Mouse (Mus musculus): ENCODE data around the gene Azin2. TPM values are rescaled to one million over a fixed set of nuclear protein-coding genes. Genes with fewer than 3 reads are reported as not detected.

The Azin2 gene
- total and polyA plus RNA-seq, 2 experiments = 1.7 to 5.7 TPM

GRCm38 (mm10) chr4:128891157-128891556 is 71.1 kb downstream of the Azin2 start:
- WGBS = 9% methylated on average over 1 of the region's 1 CpGs
- Histone ChIP-seq H3K9ac (ENCODE audit: low read depth, low read length) (no peak overlapping the region), H3K27ac (replicated peaks; ENCODE audit: insufficient read depth, low read depth, low read length) (no peak overlapping the region), H3K4me3 (ENCODE audit: insufficient read depth, low read depth, low read length) (no peak overlapping the region), H3K79me2 (ENCODE audit: control insufficient read depth, insufficient read depth, low read length) (no peaks in the 10 kb centered on the region), H3K27me3 (ENCODE audit: control insufficient read depth, insufficient read depth, low read length) (no peaks in the 10 kb centered on the region), H3K4me1 (ENCODE audit: control insufficient read depth, insufficient read depth, low read length) (no peaks in the 10 kb centered on the region), H3K36me3 (ENCODE audit: control insufficient read depth, insufficient read depth, low read length) (no peaks in the 10 kb centered on the region)
- TF ChIP-seq POLR2A (IDR thresholded peaks at IDR 0.05; ENCODE audit: extremely low read depth, insufficient read depth, low read length) (no peak), CTCF (IDR thresholded peaks at IDR 0.05; ENCODE audit: low read depth, low read length) (no peak)
- DNase-seq (ENCODE audit: extremely low read depth, low read depth, low spot score) = peak; percentile 16

GRCm38 (mm10) chr4:128889752-128890630 is 72.3 kb downstream of the Azin2 start:
- Histone ChIP-seq H3K36me3 (ENCODE audit: control insufficient read depth, insufficient read depth, low read length) (no peaks in the 10 kb centered on the region), H3K9ac (ENCODE audit: low read depth, low read length) (no peak overlapping the region), H3K4me1 (ENCODE audit: control insufficient read depth, insufficient read depth, low read length) (no peaks in the 10 kb centered on the region), H3K79me2 (ENCODE audit: control insufficient read depth, insufficient read depth, low read length) (no peaks in the 10 kb centered on the region), H3K27me3 (ENCODE audit: control insufficient read depth, insufficient read depth, low read length) (no peaks in the 10 kb centered on the region), H3K27ac (replicated peaks; ENCODE audit: insufficient read depth, low read depth, low read length) (no peak overlapping the region), H3K4me3 (ENCODE audit: insufficient read depth, low read depth, low read length) (no peak overlapping the region)
- WGBS = 86% methylated on average over 12 of the region's 12 CpGs
- no peak for DNase-seq (ENCODE audit: extremely low read depth, low read depth, low spot score)
- TF ChIP-seq POLR2A (IDR thresholded peaks at IDR 0.05; ENCODE audit: extremely low read depth, insufficient read depth, low read length) (no peak), CTCF (IDR thresholded peaks at IDR 0.05; ENCODE audit: low read depth, low read length) (no peak)

DNA sequence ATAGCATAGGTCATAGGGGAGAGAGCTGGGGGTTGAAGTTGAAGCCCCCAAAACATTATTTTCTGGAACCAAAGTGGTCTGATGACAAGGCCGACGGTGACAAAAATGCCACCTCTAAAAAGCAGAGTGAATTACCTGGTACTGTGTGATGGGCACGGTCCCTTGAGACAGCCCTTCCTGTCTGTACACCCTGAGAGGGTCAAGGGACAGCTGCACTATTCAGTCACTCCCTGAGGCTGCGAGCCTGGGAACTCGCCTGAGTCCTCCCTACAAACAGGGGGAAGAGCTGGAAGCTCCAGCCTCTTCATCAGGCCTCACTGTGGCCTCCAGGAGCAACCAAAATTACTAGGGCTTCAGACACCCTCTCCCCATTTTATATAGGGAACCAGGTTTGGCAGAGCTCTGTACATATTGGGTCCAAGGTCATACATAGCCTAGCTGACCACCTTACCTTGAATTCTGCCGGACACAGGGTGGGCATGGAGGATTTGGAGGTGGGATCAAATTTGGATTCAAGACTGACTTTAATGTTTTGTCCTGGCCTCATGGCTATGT is 73.7 kb downstream of the Azin2 start:
- no peak for DNase-seq (ENCODE audit: extremely low read depth, low read depth, low spot score)
- Histone ChIP-seq H3K27ac (replicated peaks; ENCODE audit: insufficient read depth, low read depth, low read length) (no peak overlapping the region), H3K4me1 (ENCODE audit: control insufficient read depth, insufficient read depth, low read length) (peaks cover 3% of the 10 kb centered on the region; the same call in 1 of the 2 replicates), H3K9ac (ENCODE audit: low read depth, low read length) (no peak overlapping the region), H3K4me3 (ENCODE audit: insufficient read depth, low read depth, low read length) (no peak overlapping the region), H3K36me3 (ENCODE audit: control insufficient read depth, insufficient read depth, low read length) (no peaks in the 10 kb centered on the region), H3K79me2 (ENCODE audit: control insufficient read depth, insufficient read depth, low read length) (no peaks in the 10 kb centered on the region), H3K27me3 (ENCODE audit: control insufficient read depth, insufficient read depth, low read length) (no peaks in the 10 kb centered on the region)
- 93% methylated on average over 6 of the region's 6 CpGs for WGBS
- no peak for TF ChIP-seq POLR2A (IDR thresholded peaks at IDR 0.05; ENCODE audit: extremely low read depth, insufficient read depth, low read length)

DNA sequence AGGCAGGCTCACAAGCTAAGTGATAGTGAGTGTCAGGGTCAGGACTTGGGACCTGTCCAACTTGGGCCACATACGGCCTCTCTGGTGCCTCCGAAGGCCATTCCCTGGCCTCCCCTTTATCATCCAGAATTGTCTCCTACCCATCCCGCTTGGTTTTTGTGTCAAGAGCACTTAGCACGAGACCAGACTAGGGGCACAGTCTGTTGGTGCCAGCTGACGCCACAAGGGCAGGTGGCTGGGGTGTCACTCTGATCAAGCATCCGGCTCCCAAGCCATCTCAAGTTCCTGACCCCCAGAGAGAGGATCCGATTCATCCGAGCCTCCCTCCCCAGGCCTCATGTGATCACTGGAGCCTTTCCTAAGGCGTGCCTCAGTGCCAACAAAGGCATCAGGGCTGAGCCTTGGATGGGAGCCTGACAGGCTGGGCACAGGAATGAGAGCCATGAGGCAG is 74.6 kb downstream of the Azin2 start:
- 86% methylated on average over 9 of the region's 9 CpGs for WGBS
- DNase-seq (ENCODE audit: extremely low read depth, low read depth, low spot score) = no peak

DNA sequence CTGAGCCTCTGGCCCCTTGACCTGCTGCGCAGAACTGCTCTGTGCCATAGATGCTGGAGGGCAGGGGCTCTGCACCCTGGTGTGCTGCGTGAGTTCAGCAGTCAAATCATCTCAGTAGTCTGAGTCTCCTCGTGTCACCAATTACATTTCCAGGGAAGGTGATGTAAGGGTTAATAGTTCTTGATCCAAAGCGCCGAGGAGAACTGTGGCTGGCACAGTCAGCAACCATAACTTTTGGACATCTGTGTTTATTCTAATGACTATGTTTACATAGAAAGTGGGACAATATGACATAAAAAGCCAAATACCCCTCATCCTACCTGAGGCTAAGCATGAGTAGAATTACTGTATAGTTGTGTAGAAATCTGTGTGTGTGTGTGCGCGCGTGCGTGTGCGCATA is 75.2 kb downstream of the Azin2 start:
- Histone ChIP-seq H3K4me3 (ENCODE audit: insufficient read depth, low read depth, low read length) (no peak overlapping the region), H3K79me2 (ENCODE audit: control insufficient read depth, insufficient read depth, low read length) (no peaks in the 10 kb centered on the region), H3K36me3 (ENCODE audit: control insufficient read depth, insufficient read depth, low read length) (no peaks in the 10 kb centered on the region), H3K9ac (ENCODE audit: low read depth, low read length) (no peak overlapping the region), H3K27ac (replicated peaks; ENCODE audit: insufficient read depth, low read depth, low read length) (no peak overlapping the region), H3K4me1 (ENCODE audit: control insufficient read depth, insufficient read depth, low read length) (peaks cover 4% of the 10 kb centered on the region; the same call in 1 of the 2 replicates), H3K27me3 (ENCODE audit: control insufficient read depth, insufficient read depth, low read length) (no peaks in the 10 kb centered on the region)
- no peak for DNase-seq (ENCODE audit: extremely low read depth, low read depth, low spot score)
- WGBS = 83% methylated on average over 10 of the region's 10 CpGs
- no peak for TF ChIP-seq CTCF (IDR thresholded peaks at IDR 0.05; ENCODE audit: low read depth, low read length)
- TF ChIP-seq POLR2A (IDR thresholded peaks at IDR 0.05; ENCODE audit: extremely low read depth, insufficient read depth, low read length) = no peak

More for the DNA sequence above, 74.6 kb downstream of the Azin2 start:
- no peak for TF ChIP-seq POLR2A (IDR thresholded peaks at IDR 0.05; ENCODE audit: extremely low read depth, insufficient read depth, low read length)
- TF ChIP-seq CTCF (IDR thresholded peaks at IDR 0.05; ENCODE audit: low read depth, low read length) = no peak
- H3K9ac ChIP-seq (ENCODE audit: low read depth, low read length) = no peak overlapping the region
- no peaks in the 10 kb centered on the region for H3K36me3 ChIP-seq (ENCODE audit: control insufficient read depth, insufficient read depth, low read length)
- no peak overlapping the region for H3K27ac ChIP-seq (replicated peaks; ENCODE audit: insufficient read depth, low read depth, low read length)
- H3K79me2 ChIP-seq (ENCODE audit: control insufficient read depth, insufficient read depth, low read length) = no peaks in the 10 kb centered on the region
- no peaks in the 10 kb centered on the region for H3K27me3 ChIP-seq (ENCODE audit: control insufficient read depth, insufficient read depth, low read length)
- peaks cover 4% of the 10 kb centered on the region; the same call in 1 of the 2 replicates for H3K4me1 ChIP-seq (ENCODE audit: control insufficient read depth, insufficient read depth, low read length)
- no peak overlapping the region for H3K4me3 ChIP-seq (ENCODE audit: insufficient read depth, low read depth, low read length)

- Histone ChIP-seq H3K27ac (replicated peaks; ENCODE audit: insufficient read depth, low read depth, low read length) (no peak overlapping the region), H3K36me3 (ENCODE audit: control insufficient read depth, insufficient read depth, low read length) (no peaks in the 10 kb centered on the region), H3K4me3 (ENCODE audit: insufficient read depth, low read depth, low read length) (no peak overlapping the region), H3K9ac (ENCODE audit: low read depth, low read length) (no peak overlapping the region), H3K4me1 (ENCODE audit: control insufficient read depth, insufficient read depth, low read length) (peaks cover 4% of the 10 kb centered on the region; the same call in 1 of the 2 replicates), H3K27me3 (ENCODE audit: control insufficient read depth, insufficient read depth, low read length) (no peaks in the 10 kb centered on the region), H3K79me2 (ENCODE audit: control insufficient read depth, insufficient read depth, low read length) (no peaks in the 10 kb centered on the region)
- WGBS = 79% methylated on average over 5 of the region's 5 CpGs
- TF ChIP-seq POLR2A (IDR thresholded peaks at IDR 0.05; ENCODE audit: extremely low read depth, insufficient read depth, low read length) = no peak
- no peak for TF ChIP-seq CTCF (IDR thresholded peaks at IDR 0.05; ENCODE audit: low read depth, low read length)
- no peak for DNase-seq (ENCODE audit: extremely low read depth, low read depth, low spot score)
Observed at GRCm38 (mm10) chr4:128886571-128886970, 75.7 kb downstream of the Azin2 start.
